8 mouse cellular contexts compared by ENCODE assay signal in genomic region chr10:80053831-80054815, GRCm38 (mm10). TPM values are rescaled to one million over a fixed set of nuclear protein-coding genes. Genes with fewer than 3 reads are reported as not detected.
DNase-seq lines count a peak whose midpoint lies in the region; ATAC-seq and TF ChIP-seq lines count a peak whose summit lies in the region.

No protein-coding gene starts in this region.

- ATAC-seq in intestine, postnatal 0 days: peak; percentile 37
- ATAC-seq in liver, embryonic 11.5 days (replicated peaks; ENCODE audit: low FRiP score): peak; percentile 50
- ATAC-seq in midbrain, postnatal 0 days (ENCODE audit: low FRiP score): peak; percentile 60
- ATAC-seq in stomach, embryonic 14.5 days (ENCODE audit: insufficient number of reproducible peaks, insufficient read depth, low FRiP score, low read depth): peak; percentile 11; the same call in 1 of the 2 replicates

- H3K4me2 ChIP-seq in intestine, postnatal 0 days (replicated peaks; ENCODE audit: low read depth): peak overlapping the region; percentile 80
- H3K4me2 ChIP-seq in liver, embryonic 11.5 days: peak overlapping the region; percentile 96
- peak overlapping the region; percentile 74 for H3K4me2 ChIP-seq in midbrain, postnatal 0 days (ENCODE audit: low read depth, low read length, poor library complexity, severe bottlenecking)
- peak overlapping the region; percentile 82 for H3K4me2 ChIP-seq in stomach, embryonic 14.5 days (replicated peaks; ENCODE audit: low read depth, low read length)

- H3K27me3 ChIP-seq in embryonic facial prominence, embryonic 10.5 days (replicated peaks; ENCODE audit: low read depth, poor library complexity, severe bottlenecking): no peaks in the 10 kb centered on the region
- H3K27me3 ChIP-seq in intestine, postnatal 0 days (replicated peaks; ENCODE audit: control insufficient read depth, insufficient read depth, low read length): no peaks in the 10 kb centered on the region
- no peaks in the 10 kb centered on the region for H3K27me3 ChIP-seq in liver, embryonic 11.5 days (replicated peaks; ENCODE audit: control insufficient read depth, insufficient read depth, low read length)
- H3K27me3 ChIP-seq in midbrain, postnatal 0 days (ENCODE audit: insufficient read depth, low read length): no peaks in the 10 kb centered on the region
- H3K27me3 ChIP-seq in stomach, embryonic 14.5 days (ENCODE audit: control insufficient read depth, insufficient read depth, low read length): no peaks in the 10 kb centered on the region

- H3K4me3 ChIP-seq in embryonic facial prominence, embryonic 10.5 days: peak overlapping the region; percentile 94
- H3K4me3 ChIP-seq in intestine, postnatal 0 days (ENCODE audit: low read depth, low read length): peak overlapping the region; percentile 71
- peak overlapping the region; percentile 98 for H3K4me3 ChIP-seq in liver, embryonic 11.5 days (ENCODE audit: low read depth, low read length)
- peak overlapping the region; percentile 77 for H3K4me3 ChIP-seq in midbrain, postnatal 0 days (ENCODE audit: low read depth, low read length)
- peak overlapping the region; percentile 66 for H3K4me3 ChIP-seq in stomach, embryonic 14.5 days (ENCODE audit: low read depth, low read length)

- H3K27ac ChIP-seq in embryonic facial prominence, embryonic 10.5 days (replicated peaks): peak overlapping the region; percentile 98
- peak overlapping the region; percentile 99 for H3K27ac ChIP-seq in intestine, postnatal 0 days (ENCODE audit: low read depth, low read length)
- peak overlapping the region; percentile 99 for H3K27ac ChIP-seq in liver, embryonic 11.5 days (ENCODE audit: low read depth, low read length)
- peak overlapping the region; percentile 98 for H3K27ac ChIP-seq in midbrain, postnatal 0 days (ENCODE audit: low read depth, low read length)
- H3K27ac ChIP-seq in stomach, embryonic 14.5 days (ENCODE audit: low read length): peak overlapping the region; percentile 94

- H3K36me3 ChIP-seq in embryonic facial prominence, embryonic 10.5 days (replicated peaks): peaks cover 41% of the 10 kb centered on the region
- peaks cover 32% of the 10 kb centered on the region for H3K36me3 ChIP-seq in intestine, postnatal 0 days (ENCODE audit: control insufficient read depth, insufficient read depth)
- H3K36me3 ChIP-seq in liver, embryonic 11.5 days (ENCODE audit: control insufficient read depth, insufficient read depth, low read length): peaks cover 29% of the 10 kb centered on the region
- peaks cover 29% of the 10 kb centered on the region for H3K36me3 ChIP-seq in midbrain, postnatal 0 days (ENCODE audit: insufficient read depth, low read length)
- H3K36me3 ChIP-seq in stomach, embryonic 14.5 days (ENCODE audit: control insufficient read depth, insufficient read depth, low read length): peaks cover 24% of the 10 kb centered on the region

- TF ChIP-seq CTCF in intestine, postnatal 0 days (IDR thresholded peaks at IDR 0.05; ENCODE audit: low read depth): peak; percentile 66
- TF ChIP-seq CTCF in midbrain, postnatal 0 days (IDR thresholded peaks at IDR 0.05): 0 out of 2 replicates have a peak, but pooled peaks have one; percentile 20

- H3K9me3 ChIP-seq in embryonic facial prominence, embryonic 10.5 days: no peaks in the 10 kb centered on the region
- H3K9me3 ChIP-seq in intestine, postnatal 0 days (ENCODE audit: control insufficient read depth): no peaks in the 10 kb centered on the region
- no peaks in the 10 kb centered on the region for H3K9me3 ChIP-seq in liver, embryonic 11.5 days (ENCODE audit: control insufficient read depth, low read length)
- H3K9me3 ChIP-seq in midbrain, postnatal 0 days (ENCODE audit: low read length): no peaks in the 10 kb centered on the region
- H3K9me3 ChIP-seq in stomach, embryonic 14.5 days (ENCODE audit: control insufficient read depth, low read depth, low read length): no peaks in the 10 kb centered on the region

- 3% methylated on average over 77 of the region's 77 CpGs for WGBS in embryonic facial prominence, embryonic 10.5 days
- under 1% methylated on average over 72 of the region's 77 CpGs for WGBS in intestine, postnatal 0 days
- WGBS in liver, embryonic 11.5 days: 2% methylated on average over 77 of the region's 77 CpGs
- 1% methylated on average over 75 of the region's 77 CpGs for WGBS in midbrain, postnatal 0 days
- under 1% methylated on average over 77 of the region's 77 CpGs for WGBS in stomach, embryonic 14.5 days

- H3K9ac ChIP-seq in intestine, postnatal 0 days (ENCODE audit: low read depth, low read length): peak overlapping the region; percentile 91
- H3K9ac ChIP-seq in liver, embryonic 11.5 days (ENCODE audit: low read depth, low read length): peak overlapping the region; percentile 99
- H3K9ac ChIP-seq in midbrain, postnatal 0 days (replicated peaks; ENCODE audit: low read length, poor library complexity, severe bottlenecking): peak overlapping the region; percentile 92
- H3K9ac ChIP-seq in stomach, embryonic 14.5 days (replicated peaks; ENCODE audit: low read depth, low read length): peak overlapping the region; percentile 80

- H3K4me1 ChIP-seq in embryonic facial prominence, embryonic 10.5 days: peaks cover 75% of the 10 kb centered on the region
- peaks cover 2% of the 10 kb centered on the region; the same call in 1 of the 2 replicates for H3K4me1 ChIP-seq in intestine, postnatal 0 days (replicated peaks; ENCODE audit: control insufficient read depth, insufficient read depth, low read length)
- peaks cover 43% of the 10 kb centered on the region for H3K4me1 ChIP-seq in liver, embryonic 11.5 days (replicated peaks; ENCODE audit: control insufficient read depth, insufficient read depth, low read length)
- peaks cover 3% of the 10 kb centered on the region; the same call in 1 of the 2 replicates for H3K4me1 ChIP-seq in midbrain, postnatal 0 days (ENCODE audit: insufficient read depth, low read length)
- H3K4me1 ChIP-seq in stomach, embryonic 14.5 days (ENCODE audit: control insufficient read depth, insufficient read depth, low read length): peaks cover 25% of the 10 kb centered on the region; the same call in 1 of the 2 replicates

- DNase-seq in 3134 (ENCODE audit: extremely low read depth, insufficient read length, low spot score): peak; percentile 85
- DNase-seq in adrenal gland, adult 2 months: peak; percentile 89
- DNase-seq in embryonic facial prominence, embryonic 10.5 days (ENCODE audit: low spot score): peak; percentile 83
- peak; percentile 99 for DNase-seq in heart, adult 11 months
- peak; percentile 81 for DNase-seq in liver, embryonic 11.5 days (ENCODE audit: low spot score)
- DNase-seq in midbrain, postnatal 0 days (ENCODE audit: low spot score): peak; percentile 54

RNA-seq across cellular contexts. Expression of gene Gpx4, which starts 7.2 kb away (rescaled TPM):
- total RNA-seq in adrenal gland, adult 2 months (2021): 1,000 to 10,000 TPM; 1,287 to 1,377 TPM
- 1,827 and 2,443 TPM in 2 replicates for polyA plus RNA-seq in adrenal gland, adult 2 months (2012; rRNA removed)
- polyA plus RNA-seq in embryonic facial prominence, embryonic 10.5 days (2016; fragmentation: Nextera tagmentation; extraction: Ambion mirVana): 618 and 672 TPM in 2 replicates
- 1,519 and 1,523 TPM in 2 replicates for polyA plus RNA-seq in intestine, postnatal 0 days (2015; fragmentation: Nextera tagmentation; extraction: Ambion mirVana)
- polyA plus RNA-seq in liver, embryonic 11.5 days (2014; fragmentation: Nextera tagmentation; extraction: Ambion mirVana): 761 and 762 TPM in 2 replicates
- total RNA-seq in midbrain, postnatal 0 days (2014; rRNA removed): 350 TPM in 2 replicates
- polyA plus RNA-seq in midbrain, postnatal 0 days (2015; fragmentation: Nextera tagmentation; extraction: Ambion mirVana): 635 and 741 TPM in 2 replicates
- 434 and 466 TPM in 2 replicates for polyA plus RNA-seq in stomach, embryonic 14.5 days (2014; fragmentation: Nextera tagmentation; extraction: Ambion mirVana)

RNA-seq across cellular contexts. Expression of gene Polr2e, which starts 14.5 kb away (rescaled TPM):
- 100 to 1,000 TPM in 1 of 2 experiments, 10 to 100 TPM in 1; 97.3 to 106 TPM for total RNA-seq in adrenal gland, adult 2 months (2021)
- polyA plus RNA-seq in adrenal gland, adult 2 months (2012; rRNA removed): 111 and 122 TPM in 2 replicates
- 312 and 316 TPM in 2 replicates for polyA plus RNA-seq in embryonic facial prominence, embryonic 10.5 days (2016; fragmentation: Nextera tagmentation; extraction: Ambion mirVana)
- polyA plus RNA-seq in intestine, postnatal 0 days (2015; fragmentation: Nextera tagmentation; extraction: Ambion mirVana): 90.0 and 98.5 TPM in 2 replicates
- polyA plus RNA-seq in liver, embryonic 11.5 days (2014; fragmentation: Nextera tagmentation; extraction: Ambion mirVana): 239 and 256 TPM in 2 replicates
- total RNA-seq in midbrain, postnatal 0 days (2014; rRNA removed): 66.4 and 76.0 TPM in 2 replicates
- polyA plus RNA-seq in midbrain, postnatal 0 days (2015; fragmentation: Nextera tagmentation; extraction: Ambion mirVana): 126 and 135 TPM in 2 replicates
- 220 TPM in 2 replicates for polyA plus RNA-seq in stomach, embryonic 14.5 days (2014; fragmentation: Nextera tagmentation; extraction: Ambion mirVana)

RNA-seq across cellular contexts. Expression of gene Arhgap45, which starts 37.7 kb away (rescaled TPM):
- total RNA-seq in adrenal gland, adult 2 months (2021): 1 to 10 TPM; 3.9 to 6.7 TPM
- polyA plus RNA-seq in adrenal gland, adult 2 months (2012; rRNA removed): 11.0 and 14.6 TPM in 2 replicates
- 11.2 and 11.3 TPM in 2 replicates for polyA plus RNA-seq in embryonic facial prominence, embryonic 10.5 days (2016; fragmentation: Nextera tagmentation; extraction: Ambion mirVana)
- polyA plus RNA-seq in intestine, postnatal 0 days (2015; fragmentation: Nextera tagmentation; extraction: Ambion mirVana): 1.2 and 1.3 TPM in 2 replicates
- polyA plus RNA-seq in liver, embryonic 11.5 days (2014; fragmentation: Nextera tagmentation; extraction: Ambion mirVana): 29.0 and 29.4 TPM in 2 replicates
- total RNA-seq in midbrain, postnatal 0 days (2014; rRNA removed): 1.7 and 2.4 TPM in 2 replicates
- polyA plus RNA-seq in midbrain, postnatal 0 days (2015; fragmentation: Nextera tagmentation; extraction: Ambion mirVana): 1.2 and 1.6 TPM in 2 replicates
- 5.1 and 5.7 TPM in 2 replicates for polyA plus RNA-seq in stomach, embryonic 14.5 days (2014; fragmentation: Nextera tagmentation; extraction: Ambion mirVana)

RNA-seq across cellular contexts. Expression of gene Sbno2, which starts 51.2 kb away (rescaled TPM):
- total RNA-seq in adrenal gland, adult 2 months (2021): 10 to 100 TPM; 38.5 to 59.3 TPM
- polyA plus RNA-seq in adrenal gland, adult 2 months (2012; rRNA removed): 102 and 120 TPM in 2 replicates
- 16.2 and 18.2 TPM in 2 replicates for polyA plus RNA-seq in embryonic facial prominence, embryonic 10.5 days (2016; fragmentation: Nextera tagmentation; extraction: Ambion mirVana)
- polyA plus RNA-seq in intestine, postnatal 0 days (2015; fragmentation: Nextera tagmentation; extraction: Ambion mirVana): 9.8 and 11.1 TPM in 2 replicates
- 17.7 and 19.2 TPM in 2 replicates for polyA plus RNA-seq in liver, embryonic 11.5 days (2014; fragmentation: Nextera tagmentation; extraction: Ambion mirVana)
- total RNA-seq in midbrain, postnatal 0 days (2014; rRNA removed): 24.3 TPM in 2 replicates
- polyA plus RNA-seq in midbrain, postnatal 0 days (2015; fragmentation: Nextera tagmentation; extraction: Ambion mirVana): 7.6 TPM in 2 replicates
- 13.2 and 15.7 TPM in 2 replicates for polyA plus RNA-seq in stomach, embryonic 14.5 days (2014; fragmentation: Nextera tagmentation; extraction: Ambion mirVana)

RNA-seq across cellular contexts. Expression of gene Abca7, which starts 57.8 kb away (rescaled TPM):
- 10 to 100 TPM; 18.4 to 22.9 TPM for total RNA-seq in adrenal gland, adult 2 months (2021)
- polyA plus RNA-seq in adrenal gland, adult 2 months (2012; rRNA removed): 28.6 TPM in 2 replicates
- polyA plus RNA-seq in embryonic facial prominence, embryonic 10.5 days (2016; fragmentation: Nextera tagmentation; extraction: Ambion mirVana): 2.9 and 3.2 TPM in 2 replicates
- 2.2 and 2.5 TPM in 2 replicates for polyA plus RNA-seq in intestine, postnatal 0 days (2015; fragmentation: Nextera tagmentation; extraction: Ambion mirVana)
- polyA plus RNA-seq in liver, embryonic 11.5 days (2014; fragmentation: Nextera tagmentation; extraction: Ambion mirVana): 7.7 and 8.6 TPM in 2 replicates
- total RNA-seq in midbrain, postnatal 0 days (2014; rRNA removed): 9.3 TPM in 2 replicates
- 1.7 and 1.9 TPM in 2 replicates for polyA plus RNA-seq in midbrain, postnatal 0 days (2015; fragmentation: Nextera tagmentation; extraction: Ambion mirVana)
- 3.2 and 3.6 TPM in 2 replicates for polyA plus RNA-seq in stomach, embryonic 14.5 days (2014; fragmentation: Nextera tagmentation; extraction: Ambion mirVana)

Comparison
In these comparisons a context has a peak if more than half of its experiments do, and no peak if none do; other contexts are left out.
1. Peak in every context shown above with its lines: DNase-seq, ATAC-seq, H3K4me3 ChIP-seq and H3K27ac ChIP-seq.